Mouse (Mus musculus) gastrocnemius, postnatal 25 days (tissue): Measurements from ENCODE around the gene Cfap157. TPM values are rescaled to one million over a fixed set of nuclear protein-coding genes. Genes with fewer than 3 reads are reported as not detected.

ENCODE experiments used
- DNase-seq: peaks from one replicate; pipeline ENCODE4 v3.0.0; 2022
- total RNA-seq, 2 experiments: library from RNA; stranded (reverse); gene quantifications; 1 replicate in 1 of 2; 2 replicates in 1 of 2; pipeline ENCODE4 v1.2.3; 2021

The Cfap157 gene
- total RNA-seq, 2 experiments from 2014 or later = not detected

GRCm38 (mm10) chr2:32750199-32750598 is 34.0 kb downstream of the Cfap157 start:
- no peak for DNase-seq

DNA sequence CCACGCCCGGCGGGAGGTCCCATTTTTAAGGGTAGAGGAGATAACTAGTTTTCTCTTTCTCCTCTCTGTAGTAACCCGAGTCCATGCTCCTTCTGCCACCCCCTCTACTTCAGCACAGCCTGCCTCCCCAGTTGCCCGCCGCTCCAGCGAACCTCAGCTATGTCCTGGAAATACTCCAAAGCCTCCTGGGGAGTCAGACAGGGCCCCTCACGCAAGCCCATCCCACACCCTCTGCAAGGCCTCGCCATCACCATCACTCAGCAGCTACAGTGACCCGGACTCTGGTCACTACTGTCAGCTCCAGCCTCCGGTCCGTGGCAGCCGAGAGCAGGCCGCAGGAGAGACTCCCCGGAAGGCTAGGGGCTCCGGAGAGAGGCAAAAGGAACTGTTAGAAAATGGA is 35.1 kb downstream of the Cfap157 start:
- no peak for DNase-seq

GRCm38 (mm10) chr2:32744272-32744982 is 39.8 kb downstream of the Cfap157 start:
- no peak for DNase-seq

DNA sequence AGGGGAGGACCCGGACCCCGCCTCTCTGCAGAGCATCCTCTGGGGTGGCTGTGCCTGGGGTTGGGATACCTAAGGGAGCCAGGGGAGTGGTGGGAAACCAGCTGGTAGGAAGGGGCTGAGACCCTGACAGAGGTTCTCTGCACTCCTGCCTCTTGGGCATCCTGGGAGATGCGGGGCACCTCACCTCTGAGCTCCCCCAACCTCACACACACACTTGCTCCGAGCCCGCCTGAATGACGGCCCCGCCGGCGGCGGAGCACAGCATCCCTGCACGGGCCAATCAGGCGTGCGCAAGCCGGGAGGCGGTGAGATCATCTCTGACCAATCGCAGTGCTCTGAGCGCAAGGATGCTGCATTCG is 42.1 kb downstream of the Cfap157 start:
- no peak for DNase-seq

GRCm38 (mm10) chr2:32741273-32742172 is 42.7 kb downstream of the Cfap157 start:
- no peak for DNase-seq

GRCm38 (mm10) chr2:32740916-32741272 is 43.3 kb downstream of the Cfap157 start, which contains the start of gene 6330409D20Rik:
6330409D20Rik (minus strand) TSS chr2:32741016.
- no peak for DNase-seq

DNA sequence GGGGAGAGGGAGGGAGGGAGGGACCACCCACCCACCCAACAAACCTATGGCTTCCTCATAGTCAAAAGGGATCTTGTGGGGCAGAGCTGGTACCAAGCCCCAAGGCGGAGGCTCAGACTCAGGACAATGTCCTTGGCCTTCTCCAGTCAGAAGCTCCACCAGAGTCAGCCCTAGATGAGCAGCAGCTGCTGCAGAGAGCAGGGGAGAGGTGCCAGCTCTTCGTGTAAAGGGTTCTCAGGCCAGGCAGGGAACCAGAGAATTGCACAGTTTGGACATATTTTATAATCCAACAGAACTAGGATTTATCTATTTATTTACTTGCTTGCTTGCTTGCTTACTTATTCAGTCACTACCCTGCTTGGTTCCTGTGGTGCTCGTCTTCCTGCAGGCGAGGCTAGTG is 44.9 kb downstream of the Cfap157 start:
- DNase-seq = no peak

- no peak for DNase-seq
These were observed 47.2 kb downstream of the Cfap157 start for GRCm38 (mm10) chr2:32737008-32737407.

DNA sequence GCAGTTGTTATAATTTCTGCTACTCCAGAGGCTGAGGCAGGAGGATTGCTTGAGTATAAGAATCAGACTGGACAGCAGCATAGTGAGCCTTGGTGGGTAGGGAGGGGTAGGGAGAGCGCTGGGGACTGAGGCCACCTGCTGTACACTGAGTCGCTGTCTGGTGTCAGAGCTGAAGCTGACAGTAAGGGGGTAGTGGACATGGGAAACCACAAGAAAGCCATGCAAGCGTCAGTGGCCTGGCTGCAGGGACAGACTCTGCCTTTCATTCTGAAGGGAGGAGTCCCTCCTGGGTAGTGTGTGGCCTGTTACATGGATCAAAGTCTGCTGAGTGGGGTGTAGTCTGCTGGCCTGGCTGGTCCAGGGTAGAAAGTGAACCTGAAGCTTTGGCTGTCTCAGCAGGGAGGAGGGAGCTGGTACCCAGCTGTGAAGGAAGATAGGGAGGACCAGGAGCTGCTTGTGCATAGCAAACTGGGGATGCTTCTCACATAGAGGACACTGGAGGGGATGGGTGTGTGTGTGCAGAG is 47.9 kb downstream of the Cfap157 start:
- no peak for DNase-seq

DNA sequence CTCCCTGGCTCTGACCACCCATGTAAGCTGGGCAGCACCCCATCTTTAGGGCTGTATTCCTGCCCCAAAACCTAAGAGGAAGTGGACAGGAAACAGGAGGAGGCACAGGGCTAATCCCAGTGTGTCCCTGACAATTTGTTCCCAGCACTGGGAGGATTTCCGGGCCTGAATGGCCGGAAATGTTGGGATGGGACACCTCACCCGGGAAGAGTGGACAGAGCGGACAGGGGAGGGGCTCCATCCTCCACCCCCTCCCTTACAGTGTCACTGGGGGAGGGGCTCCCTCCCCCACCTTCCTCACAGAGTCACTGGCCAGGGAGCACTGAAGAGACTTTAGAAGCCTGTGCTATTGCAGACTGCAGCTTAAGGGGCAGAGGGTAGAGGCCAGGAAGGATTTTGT is 49.3 kb downstream of the Cfap157 start:
- peak; percentile 71 for DNase-seq

DNA sequence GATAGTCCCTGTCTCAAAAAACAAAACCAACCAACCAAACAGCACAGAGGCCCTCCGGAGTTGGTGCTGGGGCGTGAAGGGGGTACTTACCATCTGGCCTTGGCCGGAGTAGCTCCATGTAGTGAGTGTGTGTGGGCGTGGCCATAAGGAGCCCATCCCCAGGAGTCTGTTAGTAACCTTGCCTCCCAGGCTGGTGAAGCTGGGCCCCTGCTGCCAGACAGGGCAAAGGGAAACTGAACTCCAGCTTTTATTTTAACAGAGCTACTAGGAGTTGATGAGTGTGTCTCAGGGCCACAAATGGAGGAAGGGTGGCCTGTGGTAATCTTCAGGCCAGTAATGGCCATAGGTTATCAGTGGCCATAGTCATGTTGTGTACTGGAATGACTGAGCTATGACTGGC is 49.7 kb downstream of the Cfap157 start:
- no peak for DNase-seq

DNA sequence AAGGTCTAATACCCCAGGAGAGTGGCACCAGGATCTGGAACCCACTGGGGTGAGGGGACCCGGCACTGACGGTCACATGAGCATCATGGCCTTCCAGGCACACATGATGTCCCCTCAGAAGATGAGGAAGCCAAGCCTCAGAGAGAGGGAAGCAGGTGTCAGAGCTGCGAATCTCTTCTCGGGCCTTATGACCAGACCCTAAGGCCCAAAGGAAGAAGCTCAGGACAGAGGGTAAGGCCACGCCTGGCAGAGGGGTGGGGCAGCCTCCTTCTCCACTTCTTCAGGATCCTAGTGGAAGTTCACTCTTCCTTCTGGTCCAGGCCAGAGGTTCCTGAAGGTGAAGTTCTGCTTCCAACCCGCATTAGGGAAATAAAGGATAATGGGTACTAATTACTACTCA is 51.5 kb downstream of the Cfap157 start:
- no peak for DNase-seq

- DNase-seq = no peak
These were observed 52.3 kb downstream of the Cfap157 start for GRCm38 (mm10) chr2:32731911-32732310.

- DNase-seq = no peak
These were observed 53.4 kb downstream of the Cfap157 start for GRCm38 (mm10) chr2:32730854-32731253.

GRCm38 (mm10) chr2:32729547-32729946 is 54.7 kb downstream of the Cfap157 start:
- no peak for DNase-seq

- peak; percentile 65 for DNase-seq
These were observed 55.8 kb downstream of the Cfap157 start for GRCm38 (mm10) chr2:32728463-32728862.

DNA sequence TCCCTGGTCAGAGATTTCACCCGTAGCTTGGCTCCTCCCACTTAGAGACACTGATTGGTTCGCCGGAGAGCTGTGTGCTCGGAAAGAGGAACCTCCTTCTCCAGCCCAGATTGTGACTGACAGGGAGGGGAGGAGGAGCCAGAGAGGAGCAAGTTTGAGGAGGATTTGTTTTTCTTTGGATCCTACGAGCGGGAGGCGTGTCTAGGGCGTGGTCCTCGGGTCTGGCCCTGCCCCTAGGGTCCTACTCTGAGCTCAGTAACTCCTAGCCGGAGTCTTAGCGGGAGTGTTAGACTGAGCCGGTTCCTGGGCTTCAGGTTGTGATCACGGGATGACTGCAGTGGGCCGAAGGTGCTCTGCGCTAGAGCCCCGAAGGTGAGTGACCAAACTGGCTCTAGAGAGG is 56.8 kb downstream of the Cfap157 start:
- peak; percentile 96 for DNase-seq

Other genes with a start within 250 kb of the Cfap157 start
- 1 to 10 TPM; 2.4 to 2.9 TPM for gene Fam102a, start 249.1 kb downstream of the Cfap157 start, total RNA-seq
- gene Dpm2, start 213.6 kb downstream of the Cfap157 start, total RNA-seq = 10 to 100 TPM; 11.7 to 12.6 TPM
- not detected for gene Pip5kl1, start 209.6 kb downstream of the Cfap157 start, total RNA-seq
- not detected for gene 9430097D07Rik, start 208.7 kb downstream of the Cfap157 start, total RNA-seq
- 10 to 100 TPM; 24.6 to 29.2 TPM for gene St6galnac4, start 197.3 kb downstream of the Cfap157 start, total RNA-seq
- 10 to 100 TPM; 37.3 to 42.6 TPM for gene St6galnac6, start 184.7 kb downstream of the Cfap157 start, total RNA-seq
- gene Ak1, start 162.7 kb downstream of the Cfap157 start, total RNA-seq = 1,000 to 10,000 TPM; 1,680 to 2,125 TPM
- 10 to 100 TPM; 28.0 to 30.7 TPM for gene Eng, start 137.8 kb downstream of the Cfap157 start, total RNA-seq
- 1 to 10 TPM; 3.9 to 4.7 TPM for gene Fpgs, start 80.3 kb downstream of the Cfap157 start, total RNA-seq
- gene Cdk9, start 71.4 kb downstream of the Cfap157 start, total RNA-seq = 10 to 100 TPM; 17.2 to 20.0 TPM
- gene Sh2d3c, start 63.4 kb downstream of the Cfap157 start, total RNA-seq = 1 to 10 TPM; 4.2 to 8.4 TPM
- not detected for gene 6330409D20Rik, start 43.4 kb downstream of the Cfap157 start, total RNA-seq
- 1 to 10 TPM; 4.9 to 5.7 TPM for gene Tor2a, start 27.2 kb downstream of the Cfap157 start, total RNA-seq
- not detected for gene Ttc16, start 8.8 kb downstream of the Cfap157 start, total RNA-seq
- gene Ptrh1, start 8.6 kb downstream of the Cfap157 start, total RNA-seq = 1 to 10 TPM; 2.0 to 2.9 TPM
- gene Stxbp1, start 62.8 kb upstream of the Cfap157 start, total RNA-seq = 1 to 10 TPM; 2.7 to 3.8 TPM
- 10 to 100 TPM in 1 of 2 experiments, 1 to 10 TPM in 1; 8.1 to 12.4 TPM for gene Fam129b, start 91.7 kb upstream of the Cfap157 start, total RNA-seq
- 10 to 100 TPM; 52.0 to 67.4 TPM for gene Rpl12, start 177.1 kb upstream of the Cfap157 start, total RNA-seq
- 10 to 100 TPM; 10.4 to 13.5 TPM for gene Lrsam1, start 177.2 kb upstream of the Cfap157 start, total RNA-seq
- gene Slc2a8, start 197.7 kb upstream of the Cfap157 start, total RNA-seq = 1 to 10 TPM; 9.5 to 9.6 TPM